Mouse (Mus musculus) heart, embryonic 15.5 days (tissue): Measurements from ENCODE around the gene 2810408A11Rik. TPM values are rescaled to one million over a fixed set of nuclear protein-coding genes. Genes with fewer than 3 reads are reported as not detected.

Experiments
- microRNA-seq: library from miRNA; unstranded; fragments of <30 nt; microRNA quantifications from one replicate; pipeline ENCODE4, GENCODE M21; 2016
- polyA plus RNA-seq: library from polyadenylated mRNA; unstranded; fragments of >200 nt; fragmentation: Nextera tagmentation; extraction: Ambion mirVana; gene quantifications from 2 replicates; pipeline ENCODE4 v1.2.1, GENCODE M21; 2015

Gene 2810408A11Rik
- polyA plus RNA-seq, 1 experiment from 2014 or later: 3.7 TPM

Small RNA genes lying within 50 kb of the gene (microRNA-seq; reads per million reads assigned to microRNA genes)
- gene Mir6924: not detected

Other genes starting within 250 kb of the 2810408A11Rik start
- 0.22 TPM in 1 of 2 replicates, not detected in the other for gene Sox15, start 245.7 kb downstream of the 2810408A11Rik start, polyA plus RNA-seq
- gene Mpdu1, start 238.3 kb downstream of the 2810408A11Rik start, polyA plus RNA-seq: 38.8 and 48.1 TPM in 2 replicates
- 8.7 and 18.6 TPM in 2 replicates for gene Cd68, start 234.8 kb downstream of the 2810408A11Rik start, polyA plus RNA-seq
- gene Eif4a1, start 228.6 kb downstream of the 2810408A11Rik start, polyA plus RNA-seq: 310 and 340 TPM in 2 replicates
- gene Senp3, start 218.9 kb downstream of the 2810408A11Rik start, polyA plus RNA-seq: 47.1 and 54.8 TPM in 2 replicates
- gene Tnfsf13, start 215.2 kb downstream of the 2810408A11Rik start, polyA plus RNA-seq: 0.54 and 0.99 TPM in 2 replicates
- 7.3 and 8.9 TPM in 2 replicates for gene Tnfsf12, start 205.1 kb downstream of the 2810408A11Rik start, polyA plus RNA-seq
- gene Tnfsfm13, start 204.9 kb downstream of the 2810408A11Rik start, polyA plus RNA-seq: 2.9 and 4.2 TPM in 2 replicates
- 10.9 and 18.3 TPM in 2 replicates for gene Polr2a, start 142.3 kb downstream of the 2810408A11Rik start, polyA plus RNA-seq
- gene Slc35g3, start 139.0 kb downstream of the 2810408A11Rik start, polyA plus RNA-seq: 0.16 and 0.48 TPM in 2 replicates
- gene Zbtb4, start 135.1 kb downstream of the 2810408A11Rik start, polyA plus RNA-seq: 3.1 and 3.8 TPM in 2 replicates
- 5.4 and 7.5 TPM in 2 replicates for gene Chrnb1, start 105.0 kb downstream of the 2810408A11Rik start, polyA plus RNA-seq
- gene Fgf11, start 99.1 kb downstream of the 2810408A11Rik start, polyA plus RNA-seq: 1.8 and 2.9 TPM in 2 replicates
- 1.1 and 2.6 TPM in 2 replicates for gene Tmem102, start 95.4 kb downstream of the 2810408A11Rik start, polyA plus RNA-seq
- gene Gm39566, start 85.7 kb downstream of the 2810408A11Rik start, polyA plus RNA-seq: not detected in 2 replicates
- gene Spem2, start 82.5 kb downstream of the 2810408A11Rik start, polyA plus RNA-seq: not detected in 2 replicates
- not detected in 2 replicates for gene Spem1, start 78.8 kb downstream of the 2810408A11Rik start, polyA plus RNA-seq
- gene Nlgn2, start 63.2 kb downstream of the 2810408A11Rik start, polyA plus RNA-seq: 1.6 and 2.2 TPM in 2 replicates
- 291 and 359 TPM in 2 replicates for gene Tmem256, start 62.5 kb downstream of the 2810408A11Rik start, polyA plus RNA-seq
- 68.5 and 81.4 TPM in 2 replicates for gene Plscr3, start 54.6 kb downstream of the 2810408A11Rik start, polyA plus RNA-seq
- 0.31 and 0.80 TPM in 2 replicates for gene Tnk1, start 42.3 kb downstream of the 2810408A11Rik start, polyA plus RNA-seq
- gene Tmem95, start 23.0 kb downstream of the 2810408A11Rik start, polyA plus RNA-seq: not detected in 2 replicates
- gene Kctd11, start 19.6 kb downstream of the 2810408A11Rik start, polyA plus RNA-seq: 3.3 and 5.7 TPM in 2 replicates
- gene Acap1, start 5.4 kb downstream of the 2810408A11Rik start, polyA plus RNA-seq: 4.5 and 14.8 TPM in 2 replicates
- 5.2 and 7.0 TPM in 2 replicates for gene Neurl4, start 85 bp upstream of the 2810408A11Rik start, polyA plus RNA-seq
- 44.8 and 54.9 TPM in 2 replicates for gene Gps2, start 12.9 kb upstream of the 2810408A11Rik start, polyA plus RNA-seq
- 975 and 1,130 TPM in 2 replicates for gene Eif5a, start 21.0 kb upstream of the 2810408A11Rik start, polyA plus RNA-seq
- gene Ybx2, start 34.8 kb upstream of the 2810408A11Rik start, polyA plus RNA-seq: 5.5 and 5.7 TPM in 2 replicates
- gene Slc2a4, start 47.2 kb upstream of the 2810408A11Rik start, polyA plus RNA-seq: 42.0 and 42.6 TPM in 2 replicates
- 3.8 and 13.9 TPM in 2 replicates for gene Cldn7, start 63.8 kb upstream of the 2810408A11Rik start, polyA plus RNA-seq
- gene Ctdnep1, start 80.2 kb upstream of the 2810408A11Rik start, polyA plus RNA-seq: 19.9 and 21.6 TPM in 2 replicates
- gene Elp5, start 81.5 kb upstream of the 2810408A11Rik start, polyA plus RNA-seq: 97.8 and 99.6 TPM in 2 replicates
- 402 and 455 TPM in 2 replicates for gene Gabarap, start 90.2 kb upstream of the 2810408A11Rik start, polyA plus RNA-seq
- 38.4 and 42.4 TPM in 2 replicates for gene Phf23, start 94.8 kb upstream of the 2810408A11Rik start, polyA plus RNA-seq
- gene Dvl2, start 99.6 kb upstream of the 2810408A11Rik start, polyA plus RNA-seq: 17.4 and 24.8 TPM in 2 replicates
- gene Acadvl, start 114.4 kb upstream of the 2810408A11Rik start, polyA plus RNA-seq: 200 and 235 TPM in 2 replicates
- 4.8 and 5.1 TPM in 2 replicates for gene Dlg4, start 116.0 kb upstream of the 2810408A11Rik start, polyA plus RNA-seq
- gene Asgr1, start 153.1 kb upstream of the 2810408A11Rik start, polyA plus RNA-seq: 0.29 TPM in 1 of 2 replicates, not detected in the other
- gene Asgr2, start 191.7 kb upstream of the 2810408A11Rik start, polyA plus RNA-seq: 0.22 TPM in 1 of 2 replicates, not detected in the other
- gene Mgl2, start 229.3 kb upstream of the 2810408A11Rik start, polyA plus RNA-seq: 0.40 and 0.82 TPM in 2 replicates